Mouse (Mus musculus) MEL (cell line): ENCODE results near the gene Dlg2. TPM values are rescaled to one million over a fixed set of nuclear protein-coding genes. Genes with fewer than 3 reads are reported as not detected.
A peak's percentile ranks its signal among the peaks of the same experiment; 100 is the strongest.

Experiments used
- DNase-seq: peaks from one replicate; pipeline ENCODE4 v3.0.0; 2011; ENCODE audit warnings: low read depth, low spot score
- H3K27ac ChIP-seq: 2 replicates; pipeline ENCODE4 v1.5.1; 2012; ENCODE audit warnings: low read depth, mild to moderate bottlenecking, control low read depth, low read length, moderate library complexity; ENCODE audit not compliant: control insufficient read depth
- H3K27me3 ChIP-seq, 2 experiments: fragments of 150-350 bp in 1 of 2; sonication (generic) in 1 of 2; 2 replicates each; pipeline ENCODE4 v1.6.1; 2012; ENCODE audit warnings: low read length in 2 of 2, mild to moderate bottlenecking in 2 of 2, improper control_type of control experiment in 1 of 2, moderate library complexity in 1 of 2; ENCODE audit not compliant: insufficient read depth in 2 of 2, control insufficient read depth in 1 of 2
- H3K36me3 ChIP-seq, 2 experiments: 2 replicates each; pipeline ENCODE4 v1.6.1; 2012 to 2014; ENCODE audit warnings: low read length in 2 of 2, improper control_type of control experiment in 1 of 2, inconsistent platforms in 1 of 2, mild to moderate bottlenecking in 1 of 2; ENCODE audit not compliant: insufficient read depth in 2 of 2, control insufficient read depth in 1 of 2
- H3K4me1 ChIP-seq, 2 experiments: fragments of 150-350 bp in 1 of 2; sonication (generic) in 1 of 2; 2 replicates each; pipeline ENCODE4 v1.6.1; 2012; ENCODE audit warnings: low read length in 2 of 2, improper control_type of control experiment in 1 of 2, mild to moderate bottlenecking in 1 of 2; ENCODE audit not compliant: insufficient read depth in 2 of 2, control insufficient read depth in 1 of 2
- H3K4me3 ChIP-seq, 2 experiments: fragments of 150-350 bp in 1 of 2; sonication (generic) in 1 of 2; 2 replicates each; pipeline ENCODE4 v1.5.1; 2012; ENCODE audit warnings: low read depth in 2 of 2, low read length in 2 of 2, mild to moderate bottlenecking in 2 of 2, moderate library complexity in 2 of 2, control low read depth in 1 of 2, improper control_type of control experiment in 1 of 2; ENCODE audit not compliant: control insufficient read depth in 1 of 2, insufficient read depth in 1 of 2
- H3K79me2 ChIP-seq: 2 replicates; pipeline ENCODE4 v1.6.1; 2012; ENCODE audit warnings: mild to moderate bottlenecking, low read length, moderate library complexity; ENCODE audit not compliant: control insufficient read depth, poor library complexity, insufficient read depth
- H3K9ac ChIP-seq: 2 replicates; pipeline ENCODE4 v1.6.1; 2012; ENCODE audit warnings: low read depth, mild to moderate bottlenecking, control low read depth, low read length, moderate library complexity; ENCODE audit not compliant: control insufficient read depth, poor library complexity, severe bottlenecking
- H3K9me3 ChIP-seq: fragments of 150-350 bp; sonication (generic); replicated peaks from 2 replicates; pipeline ENCODE4 v1.6.1; 2012; ENCODE audit warnings: mild to moderate bottlenecking, low read length, improper control_type of control experiment, moderate library complexity; ENCODE audit not compliant: insufficient read depth
- BHLHE40 ChIP-seq: IDR thresholded peaks from 2 replicates; pipeline ENCODE4 v1.6.1; 2012; ENCODE audit warnings: low read depth, mild to moderate bottlenecking, inconsistent platforms, low read length, improper control_type of control experiment, borderline replicate concordance
- CHD1 ChIP-seq: IDR thresholded peaks from 2 replicates; pipeline ENCODE4 v1.6.1; 2012; ENCODE audit warnings: low read depth, mild to moderate bottlenecking, inconsistent platforms, low read length, improper control_type of control experiment
- CHD2 ChIP-seq: IDR thresholded peaks from 2 replicates; pipeline ENCODE4 v1.6.1; 2011; ENCODE audit warnings: low read length, improper control_type of control experiment
- ELF1 ChIP-seq: IDR thresholded peaks from 2 replicates; pipeline ENCODE4 v1.6.1; 2014; ENCODE audit warnings: low read depth, mild to moderate bottlenecking, inconsistent platforms, low read length, improper control_type of control experiment, moderate library complexity
- EP300 ChIP-seq, 2 experiments: IDR thresholded peaks; 2 replicates each; pipeline ENCODE4 v1.6.1; 2011; ENCODE audit warnings: improper control_type of control experiment in 2 of 2, low read length in 2 of 2, low read depth in 1 of 2, mild to moderate bottlenecking in 1 of 2
- ETS1 ChIP-seq: IDR thresholded peaks from 2 replicates; pipeline ENCODE4 v1.6.1; 2012; ENCODE audit warnings: low read depth, mild to moderate bottlenecking, inconsistent platforms, low read length, improper control_type of control experiment, moderate library complexity
- GABPA ChIP-seq: IDR thresholded peaks from 2 replicates; pipeline ENCODE4 v1.6.1; 2012; ENCODE audit warnings: low read depth, mild to moderate bottlenecking, inconsistent platforms, low read length, improper control_type of control experiment, moderate library complexity
- GATA1 ChIP-seq: IDR thresholded peaks from 2 replicates; pipeline ENCODE4 v1.6.1; 2011; ENCODE audit warnings: low read depth, low read length, improper control_type of control experiment
- HCFC1 ChIP-seq: IDR thresholded peaks from 2 replicates; pipeline ENCODE4 v1.6.1; 2012; ENCODE audit warnings: low read depth, mild to moderate bottlenecking, inconsistent platforms, low read length, improper control_type of control experiment, moderate library complexity
- JUND ChIP-seq: IDR thresholded peaks from 2 replicates; pipeline ENCODE4 v1.6.1; 2011; ENCODE audit warnings: low read depth, mild to moderate bottlenecking, improper control_type of control experiment, low read length
- MAFK ChIP-seq: IDR thresholded peaks from 2 replicates; pipeline ENCODE4 v1.6.1; 2011; ENCODE audit warnings: low read depth, mild to moderate bottlenecking, low read length, improper control_type of control experiment, borderline replicate concordance
- MAX ChIP-seq: IDR thresholded peaks from 2 replicates; pipeline ENCODE4 v1.6.1; 2011; ENCODE audit warnings: low read length, improper control_type of control experiment
- MXI1 ChIP-seq: IDR thresholded peaks from 2 replicates; pipeline ENCODE4 v1.6.1; 2011; ENCODE audit warnings: mild to moderate bottlenecking, low read depth, low read length, improper control_type of control experiment
- MYB ChIP-seq: IDR thresholded peaks from 2 replicates; pipeline ENCODE4 v1.6.1; 2011; ENCODE audit warnings: mild to moderate bottlenecking, low read depth, low read length, improper control_type of control experiment
- NRF1 ChIP-seq: IDR thresholded peaks from 2 replicates; pipeline ENCODE4 v1.6.1; 2014; ENCODE audit warnings: low read depth, mild to moderate bottlenecking, inconsistent platforms, low read length, improper control_type of control experiment, moderate library complexity; ENCODE audit not compliant: poor library complexity, insufficient read depth, severe bottlenecking
- POLR2AphosphoS5 ChIP-seq: IDR thresholded peaks from 2 replicates; pipeline ENCODE4 v1.6.1; 2012; ENCODE audit warnings: low read depth, borderline replicate concordance, mild to moderate bottlenecking, inconsistent platforms, low read length, moderate library complexity, mixed read lengths
- RAD21 ChIP-seq: IDR thresholded peaks from 2 replicates; pipeline ENCODE4 v1.6.1; 2011; ENCODE audit warnings: mild to moderate bottlenecking, low read depth, low read length, improper control_type of control experiment
- RCOR1 ChIP-seq: IDR thresholded peaks from 2 replicates; pipeline ENCODE4 v1.6.1; 2012; ENCODE audit warnings: low read depth, mild to moderate bottlenecking, inconsistent platforms, low read length, improper control_type of control experiment
- SMC3 ChIP-seq: IDR thresholded peaks from 2 replicates; pipeline ENCODE4 v1.6.1; 2011; ENCODE audit warnings: low read depth, low read length, improper control_type of control experiment
- TAL1 ChIP-seq: IDR thresholded peaks from 2 replicates; pipeline ENCODE4 v1.6.1; 2012; ENCODE audit warnings: mild to moderate bottlenecking, inconsistent platforms, low read length, moderate library complexity, mixed read lengths
- TBP ChIP-seq: IDR thresholded peaks from 2 replicates; pipeline ENCODE4 v1.8.0; 2011; ENCODE audit warnings: low read depth, low read length, improper control_type of control experiment
- TCF12 ChIP-seq: IDR thresholded peaks from 2 replicates; pipeline ENCODE4 v1.6.1; 2014; ENCODE audit warnings: low read depth, mild to moderate bottlenecking, inconsistent platforms, low read length, improper control_type of control experiment, moderate library complexity
- USF1 ChIP-seq: IDR thresholded peaks from 2 replicates; pipeline ENCODE4 v1.6.1; 2014; ENCODE audit warnings: low read depth, mild to moderate bottlenecking, inconsistent platforms, low read length, improper control_type of control experiment, moderate library complexity
- USF2 ChIP-seq, 2 experiments: IDR thresholded peaks; 2 replicates each; pipeline ENCODE4 v1.6.1; 2011 to 2012; ENCODE audit warnings: improper control_type of control experiment in 2 of 2, low read length in 2 of 2, borderline replicate concordance in 1 of 2, inconsistent platforms in 1 of 2, low read depth in 1 of 2, mild to moderate bottlenecking in 1 of 2; ENCODE audit not compliant: insufficient read depth in 1 of 2
- ZC3H11A ChIP-seq: IDR thresholded peaks from 2 replicates; pipeline ENCODE4 v1.6.1; 2012; ENCODE audit warnings: low read depth, mild to moderate bottlenecking, inconsistent platforms, low read length, improper control_type of control experiment
- ZMIZ1 ChIP-seq: IDR thresholded peaks from 2 replicates; pipeline ENCODE4 v1.6.1; 2012; ENCODE audit warnings: low read depth, mild to moderate bottlenecking, inconsistent platforms, low read length, improper control_type of control experiment, moderate library complexity
- ZNF384 ChIP-seq: IDR thresholded peaks from 2 replicates; pipeline ENCODE4 v1.6.1; 2012; ENCODE audit warnings: low read depth, mild to moderate bottlenecking, inconsistent platforms, low read length, improper control_type of control experiment
- polyA plus RNA-seq, 2 experiments: library from polyadenylated mRNA; stranded (reverse) in 1 of 2; unstranded in 1 of 2; fragments of >175 nt in 1 of 2; fragments of >200 nt in 1 of 2; gene quantifications; 2 replicates each; pipeline versions ENCODE4 v1.2.1 to v1.2.4; 2012; ENCODE audit warnings: low replicate concordance in 2 of 2, low read depth in 1 of 2; ENCODE audit not compliant: insufficient read length in 2 of 2, insufficient read depth in 1 of 2, missing spikeins in 1 of 2
- total RNA-seq: library from RNA; depleted of rRNA; stranded (reverse); fragments of 300-350 nt; gene quantifications from 2 replicates; pipeline ENCODE4 v1.2.3, GENCODE M21; 2012

The Dlg2 gene
- total and polyA plus RNA-seq, 3 experiments, result 0.04 TPM; not detected in 2

DNA sequence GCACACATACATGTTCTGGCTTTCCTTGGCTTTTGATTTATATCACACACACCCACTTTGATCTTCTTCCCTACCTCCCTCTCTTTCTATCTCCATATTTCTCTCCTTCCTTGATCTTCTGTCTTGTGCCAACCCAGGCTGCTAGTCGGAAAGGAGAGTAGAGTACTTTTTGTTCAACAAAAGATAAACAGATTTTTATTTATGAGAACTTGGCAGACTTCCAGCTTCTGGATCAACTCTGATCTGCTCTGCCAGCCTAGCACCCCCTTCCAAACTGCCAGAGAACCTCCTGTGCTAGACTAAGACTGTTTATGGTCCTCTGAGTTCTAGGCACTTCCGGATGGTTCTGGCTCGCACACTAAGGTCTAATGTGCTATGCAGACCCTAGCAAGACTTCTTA, 968.3 kb downstream of the Dlg2 start:
- H3K4me1 ChIP-seq, result no peaks in the 10 kb centered on the region
- TF ChIP-seq NRF1 (no peak), CHD2 (no peak)
- no peaks in the 10 kb centered on the region for H3K79me2 ChIP-seq
- H3K27me3 ChIP-seq, result no peaks in the 10 kb centered on the region
- H3K4me3 ChIP-seq, result no peak overlapping the region
- H3K9ac ChIP-seq, result no peak overlapping the region
- H3K27ac ChIP-seq, result no peak overlapping the region
- DNase-seq, result no peak
- no peaks in the 10 kb centered on the region for H3K9me3 ChIP-seq
- no peaks in the 10 kb centered on the region for H3K36me3 ChIP-seq

DNA sequence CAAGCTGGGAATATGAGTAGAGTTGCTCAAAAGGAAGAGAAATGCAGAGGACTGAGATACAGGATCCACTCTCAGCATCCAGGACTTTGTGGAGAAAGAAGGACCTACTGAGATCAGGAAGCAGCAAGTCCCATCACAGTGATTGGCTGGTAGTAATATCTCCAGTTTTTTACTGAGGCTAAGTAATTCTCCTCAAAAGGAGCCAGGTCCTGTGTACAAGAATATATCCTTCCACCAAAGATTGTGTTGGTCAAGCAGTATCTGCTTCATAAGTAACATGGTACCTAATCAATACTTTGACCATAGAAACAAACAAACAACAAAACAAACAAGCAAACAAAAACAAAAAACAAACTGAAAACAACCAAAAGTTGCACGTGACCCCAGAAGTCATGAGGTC, 980.3 kb downstream of the Dlg2 start:
- Histone ChIP-seq H3K4me1 (no peaks in the 10 kb centered on the region), H3K9ac (no peak overlapping the region), H3K9me3 (no peaks in the 10 kb centered on the region), H3K4me3 (no peak overlapping the region), H3K36me3 (no peaks in the 10 kb centered on the region), H3K27ac (no peak overlapping the region)
- DNase-seq, result no peak
- TF ChIP-seq MAFK (no peak), BHLHE40 (no peak), GATA1 (no peak), EP300 (IDR thresholded peaks at IDR 0.05; ENCODE audit: low read depth in 1 of 2, low read length in 2 of 2) (no peak), JUND (no peak), TBP (no peak), TCF12 (no peak), MYB (no peak)
- TF ChIP-seq, all 39 proteins: peak for 0
- H3K79me2 ChIP-seq, result no peaks in the 10 kb centered on the region
- no peaks in the 10 kb centered on the region for H3K27me3 ChIP-seq

DNA sequence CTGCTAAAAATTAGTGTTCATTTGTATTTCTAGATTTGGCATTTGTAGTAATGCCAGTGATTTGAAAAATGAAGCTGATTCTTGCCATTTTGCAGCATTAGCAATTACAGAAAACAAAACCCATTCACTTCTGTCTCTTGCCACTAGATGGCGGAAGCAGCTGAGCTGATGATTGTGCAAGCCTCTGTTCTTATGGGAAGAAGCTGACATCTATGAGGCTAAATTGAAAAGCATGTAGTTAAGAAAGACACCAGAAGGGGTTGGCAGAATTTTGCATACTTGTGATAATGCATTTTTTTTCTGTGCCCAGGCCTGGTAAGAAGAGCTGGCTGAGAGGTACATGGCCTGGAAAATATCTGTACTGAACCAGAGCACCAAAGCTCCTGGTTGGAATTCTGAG, 980.7 kb downstream of the Dlg2 start:
- H3K27me3 ChIP-seq, result no peaks in the 10 kb centered on the region
- H3K79me2 ChIP-seq, result no peaks in the 10 kb centered on the region
- H3K36me3 ChIP-seq, result no peaks in the 10 kb centered on the region
- H3K9ac ChIP-seq, result no peak overlapping the region
- DNase-seq, result peak; percentile 67
- H3K9me3 ChIP-seq, result no peaks in the 10 kb centered on the region
- H3K4me1 ChIP-seq, result no peaks in the 10 kb centered on the region
- H3K4me3 ChIP-seq, result no peak overlapping the region
- H3K27ac ChIP-seq, result no peak overlapping the region
- TF ChIP-seq JUND (no peak), ELF1 (no peak), TAL1 (no peak), MAX (no peak), RAD21 (peak; percentile 75), MXI1 (no peak), GABPA (no peak), RCOR1 (no peak), EP300 (IDR thresholded peaks at IDR 0.05; ENCODE audit: low read depth in 1 of 2, low read length in 2 of 2) (no peak), USF1 (no peak), HCFC1 (no peak), USF2 (IDR thresholded peaks at IDR 0.05; ENCODE audit: borderline replicate concordance in 1 of 2, insufficient read depth in 1 of 2, low read depth in 1 of 2, low read length in 2 of 2) (no peak), ZC3H11A (peak; percentile 33; the same call in 1 of the 2 replicates), CHD1 (no peak), SMC3 (peak; percentile 75), MYB (no peak), ZNF384 (no peak), ETS1 (no peak), POLR2AphosphoS5 (no peak), ZMIZ1 (no peak)
